Mouse (Mus musculus): ENCODE measurements around the gene Gm21983. TPM values are rescaled to one million over a fixed set of nuclear protein-coding genes. Genes with fewer than 3 reads are reported as not detected.

Gene Gm21983
- polyA plus RNA-seq, 1 experiment from 2014 or later = not detected

- peaks cover 22% of the 10 kb centered on the region for H3K36me3 ChIP-seq (replicated peaks; ENCODE audit: insufficient read depth, low read length)
- no peak overlapping the region for H3K4me2 ChIP-seq (ENCODE audit: low read depth, low read length)
- no peak overlapping the region for H3K9ac ChIP-seq (replicated peaks)
- 76% methylated on average over 3 of the region's 3 CpGs for WGBS (ENCODE audit: insufficient replicate concordance)
- no peaks in the 10 kb centered on the region for H3K27me3 ChIP-seq (ENCODE audit: insufficient read depth, low read length)
- H3K27ac ChIP-seq (ENCODE audit: low read depth) = no peak overlapping the region
- no peaks in the 10 kb centered on the region for H3K9me3 ChIP-seq (ENCODE audit: low read length)
- no peak for DNase-seq
- H3K4me1 ChIP-seq (ENCODE audit: insufficient read depth) = peaks cover 15% of the 10 kb centered on the region
- no peak overlapping the region for H3K4me3 ChIP-seq (ENCODE audit: low read depth, low read length)
- ATAC-seq = no peak
- TF ChIP-seq EP300 (IDR thresholded peaks at IDR 0.05; ENCODE audit: low read depth) (no peak), CTCF (IDR thresholded peaks at IDR 0.05; ENCODE audit: low read depth) (no peak)
Measured at GRCm38 (mm10) chr7:27170981-27171380, 9.9 kb downstream of the Gm21983 start.

GRCm38 (mm10) chr7:27168371-27168770 is 12.5 kb downstream of the Gm21983 start:
- H3K36me3 ChIP-seq (replicated peaks; ENCODE audit: insufficient read depth, low read length) = peaks cover 19% of the 10 kb centered on the region
- WGBS (ENCODE audit: insufficient replicate concordance) = 68% methylated on average over 5 of the region's 5 CpGs
- no peak for TF ChIP-seq CTCF (IDR thresholded peaks at IDR 0.05; ENCODE audit: low read depth)
- no peak for TF ChIP-seq EP300 (IDR thresholded peaks at IDR 0.05; ENCODE audit: low read depth)
- peak overlapping the region; percentile 54 for H3K9ac ChIP-seq (replicated peaks)
- ATAC-seq (no peak), DNase-seq (no peak)
- no peaks in the 10 kb centered on the region for H3K27me3 ChIP-seq (ENCODE audit: insufficient read depth, low read length)
- H3K4me1 ChIP-seq (ENCODE audit: insufficient read depth) = peaks cover 37% of the 10 kb centered on the region
- peak overlapping the region; percentile 97 for H3K27ac ChIP-seq (ENCODE audit: low read depth)
- H3K4me3 ChIP-seq (ENCODE audit: low read depth, low read length) = no peak overlapping the region
- no peaks in the 10 kb centered on the region for H3K9me3 ChIP-seq (ENCODE audit: low read length)
- peak overlapping the region; percentile 61 for H3K4me2 ChIP-seq (ENCODE audit: low read depth, low read length)

- Histone ChIP-seq H3K9me3 (ENCODE audit: low read length) (no peaks in the 10 kb centered on the region), H3K9ac (replicated peaks) (peak overlapping the region; percentile 82), H3K36me3 (replicated peaks; ENCODE audit: insufficient read depth, low read length) (peaks cover 16% of the 10 kb centered on the region), H3K4me3 (ENCODE audit: low read depth, low read length) (peak overlapping the region; percentile 68), H3K27ac (ENCODE audit: low read depth) (peak overlapping the region; percentile 97), H3K4me2 (ENCODE audit: low read depth, low read length) (peak overlapping the region; percentile 61), H3K4me1 (ENCODE audit: insufficient read depth) (peaks cover 43% of the 10 kb centered on the region), H3K27me3 (ENCODE audit: insufficient read depth, low read length) (no peaks in the 10 kb centered on the region)
- TF ChIP-seq EP300 (IDR thresholded peaks at IDR 0.05; ENCODE audit: low read depth) = no peak
- DNase-seq (no peak), ATAC-seq (no peak)
- 57% methylated on average over 11 of the region's 11 CpGs for WGBS (ENCODE audit: insufficient replicate concordance)
Measured at GRCm38 (mm10) chr7:27167475-27168094, 13.3 kb downstream of the Gm21983 start.

GRCm38 (mm10) chr7:27166614-27167474 is 14.0 kb downstream of the Gm21983 start, which contains the start of gene Egln2:
Gene Egln2, minus strand, starts transcription at chr7:27166802.
- TF ChIP-seq EP300 (IDR thresholded peaks at IDR 0.05; ENCODE audit: low read depth) (peak; percentile 94), CTCF (IDR thresholded peaks at IDR 0.05; ENCODE audit: low read depth) (no peak)
- Histone ChIP-seq H3K27ac (ENCODE audit: low read depth) (peak within 1 kb of the TSS; percentile 97), H3K36me3 (replicated peaks; ENCODE audit: insufficient read depth, low read length) (peaks cover 10% of the 10 kb centered on the region), H3K4me1 (ENCODE audit: insufficient read depth) (peaks cover 43% of the 10 kb centered on the region), H3K4me2 (ENCODE audit: low read depth, low read length) (peak within 1 kb of the TSS; percentile 61), H3K27me3 (ENCODE audit: insufficient read depth, low read length) (no peaks in the 10 kb centered on the region), H3K9me3 (ENCODE audit: low read length) (no peaks in the 10 kb centered on the region), H3K4me3 (ENCODE audit: low read depth, low read length) (peak within 1 kb of the TSS; percentile 68), H3K9ac (replicated peaks) (peak within 1 kb of the TSS; percentile 82)
- DNase-seq = peak; percentile 98
- ATAC-seq = peak; percentile 79
- 1% methylated on average over 61 of the region's 61 CpGs for WGBS (ENCODE audit: insufficient replicate concordance)

GRCm38 (mm10) chr7:27166229-27166613 is 14.7 kb downstream of the Gm21983 start:
- ATAC-seq = peak; percentile 76
- no peaks in the 10 kb centered on the region for H3K9me3 ChIP-seq (ENCODE audit: low read length)
- 0% methylated on average over 19 of the region's 43 CpGs for WGBS (ENCODE audit: insufficient replicate concordance)
- H3K27me3 ChIP-seq (ENCODE audit: insufficient read depth, low read length) = no peaks in the 10 kb centered on the region
- H3K9ac ChIP-seq (replicated peaks) = peak overlapping the region; percentile 82
- H3K4me2 ChIP-seq (ENCODE audit: low read depth, low read length) = peak overlapping the region; percentile 61
- peak; percentile 91 for DNase-seq
- H3K36me3 ChIP-seq (replicated peaks; ENCODE audit: insufficient read depth, low read length) = peaks cover 13% of the 10 kb centered on the region
- H3K4me3 ChIP-seq (ENCODE audit: low read depth, low read length) = peak overlapping the region; percentile 68
- peak overlapping the region; percentile 97 for H3K27ac ChIP-seq (ENCODE audit: low read depth)
- TF ChIP-seq EP300 (IDR thresholded peaks at IDR 0.05; ENCODE audit: low read depth) (no peak), CTCF (IDR thresholded peaks at IDR 0.05; ENCODE audit: low read depth) (no peak)
- peaks cover 47% of the 10 kb centered on the region for H3K4me1 ChIP-seq (ENCODE audit: insufficient read depth)

GRCm38 (mm10) chr7:27165696-27166095 is 15.2 kb downstream of the Gm21983 start:
- H3K36me3 ChIP-seq (replicated peaks; ENCODE audit: insufficient read depth, low read length) = peaks cover 14% of the 10 kb centered on the region
- DNase-seq = no peak
- H3K27ac ChIP-seq (ENCODE audit: low read depth) = peak overlapping the region; percentile 97
- no peaks in the 10 kb centered on the region for H3K27me3 ChIP-seq (ENCODE audit: insufficient read depth, low read length)
- H3K4me3 ChIP-seq (ENCODE audit: low read depth, low read length) = peak overlapping the region; percentile 68
- no peaks in the 10 kb centered on the region for H3K9me3 ChIP-seq (ENCODE audit: low read length)
- TF ChIP-seq CTCF (IDR thresholded peaks at IDR 0.05; ENCODE audit: low read depth) (no peak), EP300 (IDR thresholded peaks at IDR 0.05; ENCODE audit: low read depth) (no peak)
- peaks cover 52% of the 10 kb centered on the region for H3K4me1 ChIP-seq (ENCODE audit: insufficient read depth)
- 4% methylated on average over 8 of the region's 8 CpGs for WGBS (ENCODE audit: insufficient replicate concordance)
- no peak for ATAC-seq
- peak overlapping the region; percentile 61 for H3K4me2 ChIP-seq (ENCODE audit: low read depth, low read length)
- H3K9ac ChIP-seq (replicated peaks) = peak overlapping the region; percentile 82
